ENCODE assay signal across 9 mouse cellular contexts in the genomic region with DNA sequence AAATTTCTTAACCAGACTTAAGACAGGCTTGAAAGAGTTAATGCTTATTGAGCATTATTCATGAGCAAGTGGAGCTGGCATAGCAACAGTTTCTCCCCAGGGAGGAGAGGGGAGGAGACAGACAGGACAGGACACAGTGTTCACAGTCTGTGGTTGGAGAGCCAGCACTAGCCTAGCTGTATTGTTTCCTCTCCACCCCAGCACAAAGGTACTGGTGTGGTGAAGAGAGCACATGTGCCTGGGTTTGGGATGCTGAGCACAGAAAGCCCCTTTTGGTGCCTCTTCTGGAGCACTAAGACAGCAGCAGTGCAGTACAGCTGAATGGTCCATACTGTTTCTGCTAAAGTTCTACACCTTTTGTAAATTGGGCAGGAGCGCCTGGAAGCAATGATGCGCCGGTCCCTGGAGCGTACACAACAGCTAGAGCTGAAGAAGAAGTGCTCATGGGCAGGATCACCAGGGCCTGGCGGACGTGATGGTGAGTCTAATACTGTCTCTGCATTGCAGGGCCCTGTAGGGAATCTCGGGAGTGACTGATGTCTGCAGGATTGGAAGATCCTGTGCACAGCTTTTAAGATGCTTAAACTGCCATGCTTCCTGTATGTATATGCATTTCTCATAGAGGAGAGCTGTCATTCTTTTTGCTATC. TPM values are rescaled to one million over a fixed set of nuclear protein-coding genes. Genes with fewer than 3 reads are reported as not detected.
DNase-seq lines count a peak whose midpoint lies in the region; ATAC-seq lines count a peak whose summit lies in the region.
"Had no signal": no experiment of that assay in that cellular context is flagged by ENCODE, and none has a peak within 500 bp of the region (broad histone marks: within the 10 kb centered on the region; RNA-seq: fewer than 3 reads in every experiment).

No protein-coding gene starts in this region.

- H3K4me2 ChIP-seq in heart, embryonic 12.5 days, result no peak overlapping the region
- H3K4me2 ChIP-seq in hindbrain, embryonic 12.5 days (replicated peaks), result peak overlapping the region; percentile 44
- peak overlapping the region; percentile 45 for H3K4me2 ChIP-seq in neural tube, embryonic 12.5 days (replicated peaks)
- H3K4me2 ChIP-seq: liver, embryonic 13.5 days had no signal

- no peak overlapping the region for H3K4me3 ChIP-seq in heart, embryonic 12.5 days
- H3K4me3 ChIP-seq in hindbrain, embryonic 12.5 days, result peak overlapping the region; percentile 23
- H3K4me3 ChIP-seq in neural tube, embryonic 12.5 days, result no peak overlapping the region
- H3K4me3 ChIP-seq: liver, embryonic 13.5 days had no signal

- H3K9ac ChIP-seq in heart, embryonic 12.5 days, result no peak overlapping the region
- 0 out of 2 replicates have a peak overlapping the region, but pooled peaks have one; percentile 18 for H3K9ac ChIP-seq in hindbrain, embryonic 12.5 days
- H3K9ac ChIP-seq in neural tube, embryonic 12.5 days, result no peak overlapping the region
- H3K9ac ChIP-seq: liver, embryonic 13.5 days had no signal

- H3K27me3 ChIP-seq in heart, embryonic 12.5 days (replicated peaks), result no peaks in the 10 kb centered on the region
- H3K27me3 ChIP-seq in hindbrain, embryonic 12.5 days, result peaks cover 5% of the 10 kb centered on the region; the same call in 1 of the 2 replicates
- no peaks in the 10 kb centered on the region for H3K27me3 ChIP-seq in neural tube, embryonic 12.5 days (replicated peaks)

- WGBS in heart, embryonic 12.5 days, result 67% methylated on average over 7 of the region's 7 CpGs
- WGBS in hindbrain, embryonic 12.5 days, result 27% methylated on average over 7 of the region's 7 CpGs
- WGBS in neural tube, embryonic 12.5 days, result 47% methylated on average over 7 of the region's 7 CpGs

- ATAC-seq in heart, embryonic 12.5 days (ENCODE audit: insufficient number of reproducible peaks, low FRiP score), result no peak
- peak; percentile 96 for ATAC-seq in hindbrain, embryonic 12.5 days (ENCODE audit: low FRiP score)
- peak; percentile 94 for ATAC-seq in neural tube, embryonic 12.5 days (ENCODE audit: low FRiP score, low read depth)

- no peaks in the 10 kb centered on the region for H3K9me3 ChIP-seq in heart, embryonic 12.5 days (replicated peaks)
- H3K9me3 ChIP-seq in hindbrain, embryonic 12.5 days (replicated peaks), result no peaks in the 10 kb centered on the region
- H3K9me3 ChIP-seq in neural tube, embryonic 12.5 days, result no peaks in the 10 kb centered on the region
- H3K9me3 ChIP-seq: liver, embryonic 13.5 days had no signal

- peak; percentile 85 for DNase-seq in heart, adult 11 months
- DNase-seq in embryo, embryonic 10.5 days (ENCODE audit: low spot score), result peak; percentile 58
- no peak for DNase-seq in thymus, adult 18-20 months
- DNase-seq in thymus, postnatal 10 days (ENCODE audit: low spot score in 2 of 2), result no peak
- DNase-seq in yolk sac, embryonic 10.5 days (ENCODE audit: low spot score), result no peak
- DNase-seq: liver, embryonic 13.5 days had no signal

- no peak overlapping the region for H3K27ac ChIP-seq in heart, embryonic 12.5 days (ENCODE audit: poor library complexity, severe bottlenecking)
- peak overlapping the region; percentile 57 for H3K27ac ChIP-seq in hindbrain, embryonic 12.5 days
- no peak overlapping the region for H3K27ac ChIP-seq in neural tube, embryonic 12.5 days
- H3K27ac ChIP-seq: liver, embryonic 13.5 days had no signal

- no peaks in the 10 kb centered on the region for H3K36me3 ChIP-seq in heart, embryonic 12.5 days
- no peaks in the 10 kb centered on the region for H3K36me3 ChIP-seq in hindbrain, embryonic 12.5 days
- H3K36me3 ChIP-seq in neural tube, embryonic 12.5 days, result no peaks in the 10 kb centered on the region
- H3K36me3 ChIP-seq: liver, embryonic 13.5 days had no signal

- H3K4me1 ChIP-seq in heart, embryonic 12.5 days (replicated peaks), result no peaks in the 10 kb centered on the region
- 0 out of 2 replicates have a peak, but pooled peaks cover 6% of the 10 kb centered on the region for H3K4me1 ChIP-seq in hindbrain, embryonic 12.5 days
- no peaks in the 10 kb centered on the region for H3K4me1 ChIP-seq in neural tube, embryonic 12.5 days
- H3K4me1 ChIP-seq: liver, embryonic 13.5 days had no signal

RNA-seq across cellular contexts. Expression of a gene that starts 44.8 kb away (rescaled TPM):
- polyA plus RNA-seq in heart, embryonic 12.5 days (2016; fragmentation: Nextera tagmentation; extraction: Ambion mirVana), result 0.62 and 0.78 TPM in 2 replicates
- 21.7 and 21.8 TPM in 2 replicates for polyA plus RNA-seq in hindbrain, embryonic 12.5 days (2016; fragmentation: Nextera tagmentation; extraction: Ambion mirVana)
- 17.7 and 19.5 TPM in 2 replicates for polyA plus RNA-seq in neural tube, embryonic 12.5 days (2016; fragmentation: Nextera tagmentation; extraction: Ambion mirVana)

Comparison
In these comparisons a context has a peak if more than half of its experiments do, and no peak if none do; other contexts are left out.
1. DNase-seq: peak in heart, adult 11 months (single experiment) and embryo, embryonic 10.5 days (single experiment); none in thymus, adult 18-20 months (0 of 2), thymus, postnatal 10 days (0 of 2) and yolk sac, embryonic 10.5 days (single experiment).
2. RNA of a gene that starts 44.8 kb away (polyA plus RNA-seq): 21.7 to 21.8 TPM in hindbrain, embryonic 12.5 days and 17.7 to 19.5 TPM in neural tube, embryonic 12.5 days; 0.62 to 0.78 TPM in heart, embryonic 12.5 days; every median in the first group is over 10 times any median in the second.